Mouse (Mus musculus) spleen, postnatal 36 days (tissue): ENCODE data around the gene Noto.

Experiments used
- DNase-seq, 2 experiments: peaks; one replicate each; pipeline ENCODE4 v3.0.0; 2022; ENCODE audit warnings: low spot score in 2 of 2, mixed read lengths in 1 of 2

The Noto gene

GRCm38 (mm10) chr6:85423836-85424379 is at the start of gene Noto:
TSS of gene Noto (plus strand) at chr6:85423886.
- no peak for DNase-seq

GRCm38 (mm10) chr6:85373951-85374733 is 49.5 kb upstream of the Noto start, which contains the start of gene Rab11fip5:
TSS of gene Rab11fip5 (minus strand) at chr6:85374634.
- DNase-seq, result no peak

GRCm38 (mm10) chr6:85374734-85375114 is 49.0 kb upstream of the Noto start:
- DNase-seq, result peak; percentile 95 to 96

GRCm38 (mm10) chr6:85377066-85377734 is 46.5 kb upstream of the Noto start:
- no peak for DNase-seq

GRCm38 (mm10) chr6:85377876-85378275 is 45.8 kb upstream of the Noto start:
- no peak for DNase-seq

GRCm38 (mm10) chr6:85378629-85379028 is 45.1 kb upstream of the Noto start:
- DNase-seq, result no peak

- peak; percentile 47 to 66 for DNase-seq
Observed at GRCm38 (mm10) chr6:85380201-85380900, 43.3 kb upstream of the Noto start.

GRCm38 (mm10) chr6:85380901-85381647 is 42.6 kb upstream of the Noto start:
- DNase-seq, result peak in 1 of 2 experiments; percentile 11

GRCm38 (mm10) chr6:85381648-85382020 is 42.1 kb upstream of the Noto start:
- no peak for DNase-seq

GRCm38 (mm10) chr6:85382791-85383190 is 40.9 kb upstream of the Noto start:
- no peak for DNase-seq

GRCm38 (mm10) chr6:85388608-85389007 is 35.1 kb upstream of the Noto start:
- no peak for DNase-seq

- DNase-seq, result peak; percentile 31 to 48
Observed at GRCm38 (mm10) chr6:85391803-85392202, 31.9 kb upstream of the Noto start.

- no peak for DNase-seq
Observed at GRCm38 (mm10) chr6:85395360-85395759, 28.3 kb upstream of the Noto start.

- peak in 1 of 2 experiments; percentile 17 for DNase-seq
Observed at GRCm38 (mm10) chr6:85397165-85397564, 26.5 kb upstream of the Noto start.

GRCm38 (mm10) chr6:85399715-85400114 is 24.0 kb upstream of the Noto start:
- DNase-seq, result no peak

- no peak for DNase-seq
Observed at GRCm38 (mm10) chr6:85402613-85403012, 21.1 kb upstream of the Noto start.

- no peak for DNase-seq
Observed at GRCm38 (mm10) chr6:85403039-85403438, 20.6 kb upstream of the Noto start.

GRCm38 (mm10) chr6:85409003-85409402 is 14.7 kb upstream of the Noto start:
- no peak for DNase-seq

GRCm38 (mm10) chr6:85410771-85411273 is 12.9 kb upstream of the Noto start:
- peak in 1 of 2 experiments; percentile 7 for DNase-seq

GRCm38 (mm10) chr6:85415829-85416228 is 7.9 kb upstream of the Noto start:
- no peak for DNase-seq

- no peak for DNase-seq
Observed at GRCm38 (mm10) chr6:85419150-85419549, 4.5 kb upstream of the Noto start.
